Mouse (Mus musculus): Measurements from ENCODE around the gene Rsbn1l. TPM values are rescaled to one million over a fixed set of nuclear protein-coding genes. Genes with fewer than 3 reads are reported as not detected.

Gene Rsbn1l
- total and polyA plus RNA-seq, 2 experiments, result 1.6 to 7.7 TPM

- H3K27ac ChIP-seq (replicated peaks; ENCODE audit: insufficient read depth, low read depth, low read length), result no peak overlapping the region
- peaks cover 6% of the 10 kb centered on the region; the same call in 1 of the 2 replicates for H3K79me2 ChIP-seq (ENCODE audit: control insufficient read depth, insufficient read depth, low read length)
- no peaks in the 10 kb centered on the region for H3K27me3 ChIP-seq (ENCODE audit: control insufficient read depth, insufficient read depth, low read length)
- 68% methylated on average over 13 of the region's 13 CpGs for WGBS
- H3K9ac ChIP-seq (ENCODE audit: low read depth, low read length), result 0 out of 2 replicates have a peak overlapping the region, but pooled peaks have one; percentile 8
- TF ChIP-seq POLR2A (IDR thresholded peaks at IDR 0.05; ENCODE audit: extremely low read depth, insufficient read depth, low read length) (no peak), CTCF (IDR thresholded peaks at IDR 0.05; ENCODE audit: low read depth, low read length) (no peak)
- H3K4me1 ChIP-seq (ENCODE audit: control insufficient read depth, insufficient read depth, low read length), result peaks cover 5% of the 10 kb centered on the region
- H3K4me3 ChIP-seq (ENCODE audit: insufficient read depth, low read depth, low read length), result no peak overlapping the region
- H3K36me3 ChIP-seq (ENCODE audit: control insufficient read depth, insufficient read depth, low read length), result no peaks in the 10 kb centered on the region
- DNase-seq (ENCODE audit: extremely low read depth, low read depth, low spot score), result no peak
Observed at GRCm38 (mm10) chr5:20955114-20955835, 923 bp downstream of the Rsbn1l start.

GRCm38 (mm10) chr5:20952337-20952925 is 3.8 kb downstream of the Rsbn1l start:
- Histone ChIP-seq H3K9ac (ENCODE audit: low read depth, low read length) (no peak overlapping the region; the same call in 1 of the 2 replicates), H3K27me3 (ENCODE audit: control insufficient read depth, insufficient read depth, low read length) (no peaks in the 10 kb centered on the region), H3K27ac (replicated peaks; ENCODE audit: insufficient read depth, low read depth, low read length) (no peak overlapping the region), H3K79me2 (ENCODE audit: control insufficient read depth, insufficient read depth, low read length) (peaks cover 17% of the 10 kb centered on the region; the same call in 1 of the 2 replicates), H3K4me3 (ENCODE audit: insufficient read depth, low read depth, low read length) (peak overlapping the region; percentile 66; the same call in 1 of the 2 replicates), H3K4me1 (ENCODE audit: control insufficient read depth, insufficient read depth, low read length) (peaks cover 5% of the 10 kb centered on the region), H3K36me3 (ENCODE audit: control insufficient read depth, insufficient read depth, low read length) (no peaks in the 10 kb centered on the region)
- TF ChIP-seq POLR2A (IDR thresholded peaks at IDR 0.05; ENCODE audit: extremely low read depth, insufficient read depth, low read length), result no peak
- TF ChIP-seq CTCF (IDR thresholded peaks at IDR 0.05; ENCODE audit: low read depth, low read length), result no peak
- DNase-seq (ENCODE audit: extremely low read depth, low read depth, low spot score), result peak; percentile 47
- WGBS, result 8% methylated on average over 9 of the region's 9 CpGs

- Histone ChIP-seq H3K36me3 (ENCODE audit: control insufficient read depth, insufficient read depth, low read length) (no peaks in the 10 kb centered on the region), H3K9ac (ENCODE audit: low read depth, low read length) (peak overlapping the region; percentile 95), H3K79me2 (ENCODE audit: control insufficient read depth, insufficient read depth, low read length) (peaks cover 20% of the 10 kb centered on the region; the same call in 1 of the 2 replicates), H3K27ac (replicated peaks; ENCODE audit: insufficient read depth, low read depth, low read length) (peak overlapping the region; percentile 93), H3K4me3 (ENCODE audit: insufficient read depth, low read depth, low read length) (peak overlapping the region; percentile 98), H3K4me1 (ENCODE audit: control insufficient read depth, insufficient read depth, low read length) (peaks cover 5% of the 10 kb centered on the region), H3K27me3 (ENCODE audit: control insufficient read depth, insufficient read depth, low read length) (no peaks in the 10 kb centered on the region)
- TF ChIP-seq CTCF (IDR thresholded peaks at IDR 0.05; ENCODE audit: low read depth, low read length) (no peak), POLR2A (IDR thresholded peaks at IDR 0.05; ENCODE audit: extremely low read depth, insufficient read depth, low read length) (peak; percentile 79)
- DNase-seq (ENCODE audit: extremely low read depth, low read depth, low spot score), result peak; percentile 91
- under 1% methylated on average over 51 of the region's 51 CpGs for WGBS
Observed at GRCm38 (mm10) chr5:20951666-20952281, 4.4 kb downstream of the Rsbn1l start.

- TF ChIP-seq CTCF (IDR thresholded peaks at IDR 0.05; ENCODE audit: low read depth, low read length) (no peak), POLR2A (IDR thresholded peaks at IDR 0.05; ENCODE audit: extremely low read depth, insufficient read depth, low read length) (no peak)
- peaks cover 26% of the 10 kb centered on the region; the same call in 1 of the 2 replicates for H3K79me2 ChIP-seq (ENCODE audit: control insufficient read depth, insufficient read depth, low read length)
- peaks cover 5% of the 10 kb centered on the region for H3K4me1 ChIP-seq (ENCODE audit: control insufficient read depth, insufficient read depth, low read length)
- H3K36me3 ChIP-seq (ENCODE audit: control insufficient read depth, insufficient read depth, low read length), result no peaks in the 10 kb centered on the region
- under 1% methylated on average over 88 of the region's 88 CpGs for WGBS
- H3K4me3 ChIP-seq (ENCODE audit: insufficient read depth, low read depth, low read length), result peak overlapping the region; percentile 98
- H3K27ac ChIP-seq (replicated peaks; ENCODE audit: insufficient read depth, low read depth, low read length), result peak overlapping the region; percentile 93
- peak; percentile 47 for DNase-seq (ENCODE audit: extremely low read depth, low read depth, low spot score)
- no peaks in the 10 kb centered on the region for H3K27me3 ChIP-seq (ENCODE audit: control insufficient read depth, insufficient read depth, low read length)
- peak overlapping the region; percentile 95 for H3K9ac ChIP-seq (ENCODE audit: low read depth, low read length)
Observed at GRCm38 (mm10) chr5:20950855-20951650, 5.1 kb downstream of the Rsbn1l start.

GRCm38 (mm10) chr5:20950516-20950854 is 5.7 kb downstream of the Rsbn1l start:
- H3K79me2 ChIP-seq (ENCODE audit: control insufficient read depth, insufficient read depth, low read length), result peaks cover 27% of the 10 kb centered on the region; the same call in 1 of the 2 replicates
- H3K4me1 ChIP-seq (ENCODE audit: control insufficient read depth, insufficient read depth, low read length), result peaks cover 5% of the 10 kb centered on the region
- H3K36me3 ChIP-seq (ENCODE audit: control insufficient read depth, insufficient read depth, low read length), result no peaks in the 10 kb centered on the region
- peak overlapping the region; percentile 98 for H3K4me3 ChIP-seq (ENCODE audit: insufficient read depth, low read depth, low read length)
- no peak for DNase-seq (ENCODE audit: extremely low read depth, low read depth, low spot score)
- no peak for TF ChIP-seq CTCF (IDR thresholded peaks at IDR 0.05; ENCODE audit: low read depth, low read length)
- no peak for TF ChIP-seq POLR2A (IDR thresholded peaks at IDR 0.05; ENCODE audit: extremely low read depth, insufficient read depth, low read length)
- no peaks in the 10 kb centered on the region for H3K27me3 ChIP-seq (ENCODE audit: control insufficient read depth, insufficient read depth, low read length)
- peak overlapping the region; percentile 95 for H3K9ac ChIP-seq (ENCODE audit: low read depth, low read length)
- peak overlapping the region; percentile 93 for H3K27ac ChIP-seq (replicated peaks; ENCODE audit: insufficient read depth, low read depth, low read length)
- 1% methylated on average over 9 of the region's 9 CpGs for WGBS

All from liver, adult 2 months (tissue).